Mouse (Mus musculus): Measurements from ENCODE around the gene Ttll6. TPM values are rescaled to one million over a fixed set of nuclear protein-coding genes. Genes with fewer than 3 reads are reported as not detected.
"Not testable (repeated sequence)": the region's sequence is repeated elsewhere in the genome, so short reads cannot be mapped to it uniquely, and the experiment has no call there.

Ttll6 gene
- polyA plus RNA-seq, 1 experiment from 2014 or later, result 0.12 TPM

GRCm38 (mm10) chr11:96114077-96114476 lies 19.5 kb upstream of the Ttll6 start:
- 39% methylated on average over 2 of the region's 2 CpGs for WGBS
- Histone ChIP-seq H3K36me3 (ENCODE audit: control insufficient read depth, insufficient read depth, low read length) (no peaks in the 10 kb centered on the region), H3K9ac (replicated peaks; ENCODE audit: low read depth, low read length) (no peak overlapping the region), H3K27ac (ENCODE audit: low read length) (no peak overlapping the region), H3K4me2 (replicated peaks; ENCODE audit: low read depth, low read length) (no peak overlapping the region), H3K4me1 (ENCODE audit: control insufficient read depth, insufficient read depth, low read length) (no peaks in the 10 kb centered on the region), H3K4me3 (ENCODE audit: low read depth, low read length) (no peak overlapping the region), H3K9me3 (ENCODE audit: control insufficient read depth, low read depth, low read length) (no peaks in the 10 kb centered on the region), H3K27me3 (ENCODE audit: control insufficient read depth, insufficient read depth, low read length) (no peaks in the 10 kb centered on the region)
- ATAC-seq (ENCODE audit: insufficient number of reproducible peaks, insufficient read depth, low FRiP score, low read depth), result no peak

DNA sequence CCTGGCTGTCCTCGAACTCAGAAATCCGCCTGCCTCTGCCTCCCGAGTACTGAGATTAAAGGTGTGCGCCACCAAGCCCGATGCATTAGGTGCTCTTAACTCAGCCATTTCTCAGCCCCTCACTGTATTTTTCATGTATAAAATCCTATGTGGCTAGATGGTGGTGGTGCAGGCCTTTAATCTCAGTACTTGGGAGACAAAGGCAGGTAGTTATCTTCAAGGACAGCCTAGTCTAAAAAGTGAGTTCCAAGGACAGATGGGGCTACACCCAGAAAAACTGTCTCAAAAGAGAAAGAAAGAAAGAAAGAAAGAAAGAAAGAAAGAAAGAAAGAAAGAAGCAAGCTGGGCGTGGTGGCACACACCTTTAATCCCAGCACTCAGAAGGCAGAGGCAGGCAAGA lies 18.2 kb upstream of the Ttll6 start:
- Histone ChIP-seq H3K4me1 (ENCODE audit: control insufficient read depth, insufficient read depth, low read length) (no peaks in the 10 kb centered on the region), H3K4me3 (ENCODE audit: low read depth, low read length) (no peak overlapping the region), H3K9me3 (ENCODE audit: control insufficient read depth, low read depth, low read length) (no peaks in the 10 kb centered on the region), H3K36me3 (ENCODE audit: control insufficient read depth, insufficient read depth, low read length) (no peaks in the 10 kb centered on the region), H3K27ac (ENCODE audit: low read length) (no peak overlapping the region), H3K9ac (replicated peaks; ENCODE audit: low read depth, low read length) (no peak overlapping the region), H3K4me2 (replicated peaks; ENCODE audit: low read depth, low read length) (no peak overlapping the region), H3K27me3 (ENCODE audit: control insufficient read depth, insufficient read depth, low read length) (no peaks in the 10 kb centered on the region)
- no peak for ATAC-seq (ENCODE audit: insufficient number of reproducible peaks, insufficient read depth, low FRiP score, low read depth)
- 92% methylated on average over 6 of the region's 6 CpGs for WGBS

DNA sequence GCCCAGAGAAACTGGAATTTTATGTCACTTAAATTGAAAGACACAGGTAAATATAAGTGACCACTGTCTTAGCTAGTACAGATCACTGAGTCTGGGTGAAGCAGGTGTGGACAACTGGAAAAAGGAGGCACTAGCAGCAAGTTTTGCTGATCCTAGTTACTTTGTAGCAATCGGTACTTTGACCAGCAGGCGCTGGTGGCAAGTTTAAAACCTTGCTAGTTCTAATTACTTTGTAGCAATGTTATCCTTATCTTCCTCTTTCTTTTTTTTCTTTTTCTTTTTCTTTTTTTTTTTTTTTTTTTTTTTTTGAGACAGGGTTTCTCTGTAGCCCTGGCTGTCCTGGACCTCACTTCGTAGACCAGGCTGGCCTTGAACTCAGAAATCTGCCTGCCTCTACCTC lies 17.5 kb upstream of the Ttll6 start:
- H3K27me3 ChIP-seq (ENCODE audit: control insufficient read depth, insufficient read depth, low read length), result no peaks in the 10 kb centered on the region
- 84% methylated on average over 3 of the region's 3 CpGs for WGBS
- no peaks in the 10 kb centered on the region for H3K36me3 ChIP-seq (ENCODE audit: control insufficient read depth, insufficient read depth, low read length)
- H3K4me1 ChIP-seq (ENCODE audit: control insufficient read depth, insufficient read depth, low read length), result no peaks in the 10 kb centered on the region
- H3K9me3 ChIP-seq (ENCODE audit: control insufficient read depth, low read depth, low read length), result no peaks in the 10 kb centered on the region
- H3K27ac ChIP-seq (ENCODE audit: low read length), result no peak overlapping the region
- no peak overlapping the region for H3K4me3 ChIP-seq (ENCODE audit: low read depth, low read length)
- ATAC-seq (ENCODE audit: insufficient number of reproducible peaks, insufficient read depth, low FRiP score, low read depth), result no peak
- no peak overlapping the region for H3K9ac ChIP-seq (replicated peaks; ENCODE audit: low read depth, low read length)
- H3K4me2 ChIP-seq (replicated peaks; ENCODE audit: low read depth, low read length), result no peak overlapping the region

GRCm38 (mm10) chr11:96116925-96117324 lies 16.7 kb upstream of the Ttll6 start:
- not testable (repeated sequence) for H3K4me1 ChIP-seq (ENCODE audit: control insufficient read depth, insufficient read depth, low read length); H3K27ac ChIP-seq (ENCODE audit: low read length); H3K27me3 ChIP-seq (ENCODE audit: control insufficient read depth, insufficient read depth, low read length); H3K9me3 ChIP-seq (ENCODE audit: control insufficient read depth, low read depth, low read length); H3K9ac ChIP-seq (replicated peaks; ENCODE audit: low read depth, low read length); ATAC-seq (ENCODE audit: insufficient number of reproducible peaks, insufficient read depth, low FRiP score, low read depth); H3K4me2 ChIP-seq (replicated peaks; ENCODE audit: low read depth, low read length); H3K36me3 ChIP-seq (ENCODE audit: control insufficient read depth, insufficient read depth, low read length); H3K4me3 ChIP-seq (ENCODE audit: low read depth, low read length)
- 81% methylated on average over 3 of the region's 3 CpGs for WGBS

DNA sequence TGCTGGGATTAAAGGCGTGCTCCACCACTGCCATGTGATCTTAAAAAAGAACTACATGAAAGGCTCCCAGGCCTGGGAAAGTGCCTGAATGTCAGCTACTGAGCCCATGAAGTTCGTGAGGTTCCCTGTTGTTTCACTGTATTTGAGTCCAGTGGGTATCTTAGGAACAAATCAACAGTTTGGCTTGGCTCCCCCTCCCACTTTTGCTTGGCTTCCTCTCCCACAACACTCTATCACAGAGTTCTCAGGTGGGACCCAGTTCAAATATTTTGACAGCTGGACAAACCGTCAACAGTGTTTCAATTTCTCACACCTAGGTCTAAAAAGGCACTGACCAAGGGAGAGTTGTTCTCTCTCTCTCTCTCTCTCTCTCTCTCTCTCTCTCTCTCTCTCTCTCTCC lies 14.2 kb upstream of the Ttll6 start:
- WGBS, result 50% methylated on average over 3 of the region's 3 CpGs
- no peak overlapping the region for H3K4me3 ChIP-seq (ENCODE audit: low read depth, low read length)
- peaks cover 3% of the 10 kb centered on the region; the same call in 1 of the 2 replicates for H3K27me3 ChIP-seq (ENCODE audit: control insufficient read depth, insufficient read depth, low read length)
- H3K9ac ChIP-seq (replicated peaks; ENCODE audit: low read depth, low read length), result no peak overlapping the region
- no peak overlapping the region for H3K27ac ChIP-seq (ENCODE audit: low read length)
- H3K36me3 ChIP-seq (ENCODE audit: control insufficient read depth, insufficient read depth, low read length), result no peaks in the 10 kb centered on the region
- H3K4me1 ChIP-seq (ENCODE audit: control insufficient read depth, insufficient read depth, low read length), result no peaks in the 10 kb centered on the region
- no peak overlapping the region for H3K4me2 ChIP-seq (replicated peaks; ENCODE audit: low read depth, low read length)
- H3K9me3 ChIP-seq (ENCODE audit: control insufficient read depth, low read depth, low read length), result no peaks in the 10 kb centered on the region
- no peak for ATAC-seq (ENCODE audit: insufficient number of reproducible peaks, insufficient read depth, low FRiP score, low read depth)

GRCm38 (mm10) chr11:96122806-96123205 lies 10.8 kb upstream of the Ttll6 start:
- not testable (repeated sequence) for ATAC-seq (ENCODE audit: insufficient number of reproducible peaks, insufficient read depth, low FRiP score, low read depth); H3K4me2 ChIP-seq (replicated peaks; ENCODE audit: low read depth, low read length); H3K27me3 ChIP-seq (ENCODE audit: control insufficient read depth, insufficient read depth, low read length); H3K4me1 ChIP-seq (ENCODE audit: control insufficient read depth, insufficient read depth, low read length); H3K9me3 ChIP-seq (ENCODE audit: control insufficient read depth, low read depth, low read length); H3K36me3 ChIP-seq (ENCODE audit: control insufficient read depth, insufficient read depth, low read length); H3K9ac ChIP-seq (replicated peaks; ENCODE audit: low read depth, low read length); H3K4me3 ChIP-seq (ENCODE audit: low read depth, low read length); H3K27ac ChIP-seq (ENCODE audit: low read length)
- WGBS, result 83% methylated on average over 4 of the region's 4 CpGs

DNA sequence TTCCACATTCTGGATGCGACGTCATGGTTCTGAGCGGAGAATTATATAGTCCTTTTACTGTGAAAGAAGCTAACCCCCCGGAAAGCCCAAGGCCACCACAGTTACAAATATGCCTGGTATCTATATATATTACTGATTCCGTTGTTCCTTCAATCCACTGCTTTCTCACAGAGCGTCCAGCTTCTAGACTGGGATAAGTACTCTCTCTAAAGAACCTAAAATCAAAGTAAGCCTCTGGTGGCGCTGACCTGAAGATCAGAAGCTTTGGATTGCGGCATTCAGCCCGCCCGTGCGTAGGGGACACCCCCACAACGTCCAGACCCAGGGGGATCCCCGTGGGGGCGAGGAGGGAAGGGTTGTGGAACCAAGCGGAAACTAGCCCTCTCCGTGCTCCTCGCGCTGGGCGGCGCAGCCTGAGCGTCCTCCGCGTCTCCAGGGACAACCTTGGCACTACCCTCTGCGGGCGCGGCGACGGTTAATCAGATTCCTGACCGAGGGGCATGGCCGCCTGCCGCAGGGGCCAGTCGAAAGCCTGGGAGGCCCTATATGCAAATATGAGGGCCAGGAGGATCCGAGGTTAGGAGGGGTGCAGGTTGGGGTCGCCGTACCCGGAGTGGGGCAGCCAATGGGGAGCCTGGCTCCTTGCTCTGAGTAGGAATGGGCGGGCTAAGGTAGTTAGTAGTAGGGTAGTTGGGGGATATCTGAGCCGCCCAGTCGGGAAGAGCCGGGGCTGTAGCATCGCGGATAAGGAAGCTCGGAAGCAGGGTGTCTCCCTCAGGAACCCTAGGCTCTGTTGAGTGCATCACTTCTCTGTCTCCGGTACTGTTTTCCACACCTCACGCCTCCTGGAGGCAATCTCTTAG lies 9.3 kb upstream of the Ttll6 start:
- Histone ChIP-seq H3K9me3 (ENCODE audit: control insufficient read depth, low read depth, low read length) (no peaks in the 10 kb centered on the region), H3K4me1 (ENCODE audit: control insufficient read depth, insufficient read depth, low read length) (no peaks in the 10 kb centered on the region), H3K9ac (replicated peaks; ENCODE audit: low read depth, low read length) (no peak overlapping the region), H3K27me3 (ENCODE audit: control insufficient read depth, insufficient read depth, low read length) (peaks cover 3% of the 10 kb centered on the region; the same call in 1 of the 2 replicates), H3K4me2 (replicated peaks; ENCODE audit: low read depth, low read length) (peak overlapping the region; percentile 84), H3K4me3 (ENCODE audit: low read depth, low read length) (peak overlapping the region; percentile 37), H3K27ac (ENCODE audit: low read length) (no peak overlapping the region), H3K36me3 (ENCODE audit: control insufficient read depth, insufficient read depth, low read length) (no peaks in the 10 kb centered on the region)
- peak; percentile 77; the same call in 1 of the 2 replicates for ATAC-seq (ENCODE audit: insufficient number of reproducible peaks, insufficient read depth, low FRiP score, low read depth)
- WGBS, result 3% methylated on average over 45 of the region's 45 CpGs

GRCm38 (mm10) chr11:96130606-96131005 lies 3.0 kb upstream of the Ttll6 start:
- H3K9ac ChIP-seq (replicated peaks; ENCODE audit: low read depth, low read length), result no peak overlapping the region
- no peaks in the 10 kb centered on the region for H3K27me3 ChIP-seq (ENCODE audit: control insufficient read depth, insufficient read depth, low read length)
- H3K27ac ChIP-seq (ENCODE audit: low read length), result peak overlapping the region; percentile 52; the same call in 1 of the 2 replicates
- peak; percentile 72 for ATAC-seq (ENCODE audit: insufficient number of reproducible peaks, insufficient read depth, low FRiP score, low read depth)
- H3K4me1 ChIP-seq (ENCODE audit: control insufficient read depth, insufficient read depth, low read length), result 0 out of 2 replicates have a peak, but pooled peaks cover 2% of the 10 kb centered on the region
- H3K36me3 ChIP-seq (ENCODE audit: control insufficient read depth, insufficient read depth, low read length), result no peaks in the 10 kb centered on the region
- no peak overlapping the region for H3K4me3 ChIP-seq (ENCODE audit: low read depth, low read length)
- H3K9me3 ChIP-seq (ENCODE audit: control insufficient read depth, low read depth, low read length), result no peaks in the 10 kb centered on the region
- no peak overlapping the region for H3K4me2 ChIP-seq (replicated peaks; ENCODE audit: low read depth, low read length)
- WGBS, result 44% methylated on average over 10 of the region's 10 CpGs
